Mouse (Mus musculus) megakaryocyte, embryonic 14.5 days (primary cell): Measurements from ENCODE around the gene Tbx18.

Experiments used
- FLI1 ChIP-seq: IDR thresholded peaks from 2 replicates; pipeline ENCODE4 v1.6.1; 2012; ENCODE audit warnings: low read length, inconsistent platforms, mixed read lengths
- GATA1 ChIP-seq: IDR thresholded peaks from 3 replicates; pipeline ENCODE4 v1.6.1; 2012; ENCODE audit warnings: mixed read lengths, low read length, inconsistent platforms, borderline replicate concordance

DNA sequence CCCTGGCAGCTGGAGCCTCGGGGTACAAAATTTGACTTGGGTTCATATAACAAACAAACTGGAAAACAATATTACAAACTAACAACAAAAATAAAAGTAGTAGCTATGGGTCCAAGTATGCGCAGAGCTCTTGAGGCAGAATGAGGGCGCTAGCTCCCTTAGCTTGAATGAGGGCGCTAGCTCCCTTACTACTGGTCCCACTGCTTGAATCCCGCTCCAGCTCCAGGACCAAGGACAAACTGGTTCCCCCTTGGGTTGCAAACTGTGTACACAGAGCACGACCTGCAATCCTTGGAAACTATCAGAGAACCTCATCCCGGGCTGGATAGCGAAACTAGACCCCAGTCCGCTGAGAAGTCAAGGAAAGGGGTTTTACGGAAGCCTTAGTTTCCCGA is 2.2 kb upstream of the Tbx18 start:
- TF ChIP-seq GATA1 (no peak), FLI1 (no peak)
